Mouse (Mus musculus) natural killer cell, adult 2 months (primary cell): Measurements from ENCODE around the gene Gm15114.
"Not testable (repeated sequence)": the region's sequence is repeated elsewhere in the genome, so short reads cannot be mapped to it uniquely, and the experiment has no call there.

Source experiments
- DNase-seq, 2 experiments: peaks; one replicate each; pipeline ENCODE4 v3.0.0; 2022; ENCODE audit warnings: low spot score in 2 of 2

Gm15114 gene

DNA sequence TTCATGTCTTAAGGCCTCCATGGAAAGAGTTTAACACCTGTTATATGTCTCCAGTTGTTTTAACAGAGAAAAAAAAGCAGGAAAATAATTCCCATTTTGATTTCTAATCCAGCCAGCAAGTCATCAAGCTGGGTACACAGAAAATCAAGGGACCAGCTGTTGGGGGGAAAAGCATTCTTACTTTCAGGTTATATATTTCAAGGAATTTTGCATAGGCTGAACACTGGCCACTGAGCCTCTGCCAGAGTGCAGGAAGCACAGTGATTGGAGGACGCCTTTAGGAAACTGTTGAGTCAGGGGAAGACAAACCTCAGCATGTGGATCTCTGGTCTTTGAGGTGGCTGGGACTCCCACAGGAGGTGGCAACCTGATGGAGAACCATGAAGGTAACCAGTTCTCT lies at the start of gene Gm15114:
Gene Gm15114, plus strand, starts transcription at position 301 of the 400 bp plus-strand sequence.
- DNase-seq, result not testable (repeated sequence)
